Mouse (Mus musculus) kidney, adult 9 months (tissue): ENCODE results near the gene S100a13.

Experiments used
- DNase-seq: peaks from one replicate; pipeline ENCODE4 v3.0.0; 2022

The S100a13 gene

GRCm38 (mm10) chr3:90513796-90514590 lies at the start of gene S100a13, which contains the start of gene S100a1:
S100a13 (plus strand) TSS chr3:90514435.
S100a1 (minus strand) TSS chr3:90514392.
- DNase-seq, result peak; percentile 92

DNA sequence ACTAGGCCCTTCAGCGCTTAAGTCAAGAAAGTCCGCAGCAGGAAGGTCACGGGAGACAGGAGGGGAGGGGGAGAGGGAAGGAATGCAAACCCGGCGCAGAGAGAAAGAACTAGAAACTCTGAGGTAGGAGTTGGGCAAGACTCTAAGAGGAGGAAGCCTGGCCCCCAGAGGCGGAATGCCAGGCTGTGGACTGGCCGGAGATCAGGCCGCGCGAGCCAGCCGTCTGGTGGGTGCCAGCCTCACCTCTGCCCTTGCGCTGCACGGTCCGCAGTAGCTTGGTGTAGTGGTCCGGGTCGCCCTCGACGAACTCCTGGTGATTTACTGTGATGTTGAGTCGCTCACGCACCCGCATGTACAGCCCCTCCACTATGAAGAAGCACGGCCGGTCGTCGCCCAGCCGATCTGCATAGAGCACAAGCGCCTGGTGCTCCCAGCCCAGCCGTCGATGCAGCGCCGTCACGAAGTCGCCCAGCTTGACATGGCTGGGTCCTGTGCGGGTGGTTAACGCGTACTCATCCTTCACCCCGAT lies 49.6 kb upstream of the S100a13 start:
- no peak for DNase-seq

DNA sequence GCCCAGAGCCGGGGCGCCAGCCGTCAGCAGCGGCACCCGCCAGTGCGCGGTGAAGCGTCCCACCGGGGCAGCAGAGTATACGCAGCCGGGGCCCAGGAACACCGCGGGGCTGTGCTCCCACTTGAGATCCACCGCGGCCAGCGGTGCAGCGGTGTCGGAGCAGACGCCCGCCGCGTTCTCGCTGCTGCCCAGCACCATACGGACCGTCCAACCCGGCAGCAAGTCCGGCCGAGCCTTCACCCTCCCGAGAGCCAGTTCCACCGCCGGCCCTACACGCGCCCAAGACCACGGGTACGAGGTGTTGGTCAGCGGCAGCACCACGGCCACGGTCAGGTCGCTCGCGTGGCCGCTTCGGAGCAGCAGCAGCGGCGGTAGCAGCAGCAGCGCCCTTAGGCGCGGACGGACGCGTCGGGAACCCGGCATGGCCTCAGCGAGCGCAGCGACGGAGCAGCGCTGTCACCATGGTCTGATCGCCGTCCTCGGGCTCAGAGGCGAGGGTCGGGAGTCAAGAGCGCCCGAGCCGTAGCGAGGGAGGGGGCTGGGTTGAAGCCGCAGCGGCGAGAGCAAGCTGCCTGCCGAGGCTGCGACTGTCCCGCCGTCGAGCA lies 49.1 kb upstream of the S100a13 start:
- DNase-seq, result no peak

DNA sequence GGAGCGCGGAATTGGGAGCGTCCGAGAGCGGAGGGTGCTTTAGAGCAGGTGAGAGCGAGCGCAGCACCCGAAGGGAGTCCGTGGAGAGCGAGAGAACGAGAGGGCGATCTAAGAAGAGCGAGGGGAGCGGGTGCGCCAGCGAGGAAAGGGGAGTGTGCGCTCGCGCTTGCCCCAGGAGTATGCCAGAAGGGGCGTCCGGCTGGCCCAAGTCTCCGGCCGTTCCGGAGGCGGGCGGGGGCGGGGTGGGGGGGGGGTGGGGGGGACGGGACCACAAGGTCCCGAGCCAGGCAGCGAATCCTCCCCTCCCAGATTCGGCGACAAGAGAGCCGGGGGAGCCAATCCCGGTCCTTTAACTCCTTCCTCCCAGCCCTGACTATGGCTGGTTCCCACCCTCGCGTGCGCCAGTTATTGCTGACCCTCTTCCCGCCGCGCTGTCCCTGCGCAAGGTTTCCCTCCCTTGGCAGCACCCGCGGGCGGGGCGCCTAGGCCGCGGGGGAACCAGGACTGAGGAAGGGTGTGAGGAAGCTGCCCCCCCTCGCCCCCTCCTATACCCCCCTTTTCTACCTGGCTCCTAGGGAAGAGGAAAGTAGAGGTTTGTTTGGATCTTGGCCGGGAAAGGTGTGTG lies 48.4 kb upstream of the S100a13 start, which contains the start of gene Npr1:
TSS of gene Npr1 (minus strand) at position 181 of the 625 bp plus-strand sequence.
- peak; percentile 45 for DNase-seq

DNA sequence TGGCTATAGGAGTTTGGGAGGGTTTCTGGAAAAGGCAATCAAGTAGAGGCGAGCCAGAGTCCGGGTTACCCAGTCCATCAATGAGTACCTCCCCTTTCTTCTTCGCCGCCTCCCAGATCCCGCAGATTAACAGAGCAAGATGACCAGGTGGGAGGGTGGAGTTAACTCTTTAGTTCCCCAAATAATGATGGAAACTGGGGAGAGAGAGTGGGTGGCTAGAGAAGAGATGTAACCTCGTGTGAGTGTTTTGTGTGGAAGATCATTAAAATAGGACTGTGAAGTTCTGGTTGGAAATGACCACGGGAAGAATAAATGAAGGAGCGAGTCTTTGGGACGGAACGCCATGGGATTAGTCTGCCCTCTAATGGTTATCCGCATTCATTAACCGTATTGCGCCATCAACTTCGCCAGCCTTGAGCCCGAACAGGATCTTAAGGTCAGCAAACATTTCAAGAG lies 47.9 kb upstream of the S100a13 start:
- DNase-seq, result peak; percentile 80

DNA sequence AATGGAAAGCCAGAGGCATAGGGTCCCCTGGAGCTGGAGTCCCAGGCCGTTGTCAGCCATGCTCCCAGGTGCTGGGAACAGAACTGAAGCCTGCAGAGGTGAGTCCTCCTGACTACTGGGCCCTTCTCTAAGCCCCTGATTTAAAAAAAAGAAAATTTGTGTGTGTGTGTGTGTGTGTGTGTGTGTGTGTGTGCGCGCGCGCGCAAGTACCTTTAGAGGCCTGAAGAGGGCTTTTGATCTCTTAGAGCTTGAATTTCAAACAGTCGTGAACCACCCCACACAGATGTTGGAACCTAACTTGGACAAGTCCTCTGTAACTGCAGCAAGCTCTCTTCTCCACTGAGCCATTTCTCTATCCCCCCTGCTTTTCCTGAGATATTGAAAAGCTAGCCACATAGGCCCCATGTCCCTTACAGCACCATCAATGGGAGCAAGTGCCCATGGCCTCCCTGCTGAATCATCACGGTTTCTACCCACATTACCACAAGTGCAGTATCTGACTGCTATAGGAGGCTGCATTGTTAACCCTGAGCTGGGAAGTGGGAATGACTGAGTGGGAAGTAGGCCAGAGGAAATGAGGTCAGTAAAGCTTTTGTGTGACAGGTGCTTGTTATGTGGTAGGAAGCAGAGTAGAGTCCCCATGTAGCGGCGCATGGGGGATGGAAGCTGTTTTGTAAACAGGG lies 46.5 kb upstream of the S100a13 start:
- no peak for DNase-seq

DNA sequence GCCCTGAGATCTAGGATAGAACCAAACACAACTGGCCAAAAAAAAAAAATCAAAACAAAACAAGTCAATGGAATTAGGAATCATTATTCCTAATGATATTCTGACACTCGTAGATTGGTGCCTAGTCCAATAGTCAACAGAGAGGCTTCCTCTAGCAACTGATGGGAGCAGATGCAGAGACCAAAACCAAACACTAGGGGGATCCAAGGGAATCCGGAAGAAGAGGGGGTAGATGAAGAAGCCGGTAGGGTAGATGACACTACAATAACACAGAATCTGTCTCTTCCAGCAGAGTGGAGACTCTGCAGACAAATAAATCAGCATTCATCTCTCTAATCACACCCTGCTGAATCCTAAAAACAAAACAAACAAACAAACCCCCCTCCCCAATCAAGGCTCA lies 42.0 kb upstream of the S100a13 start:
- peak; percentile 75 for DNase-seq

DNA sequence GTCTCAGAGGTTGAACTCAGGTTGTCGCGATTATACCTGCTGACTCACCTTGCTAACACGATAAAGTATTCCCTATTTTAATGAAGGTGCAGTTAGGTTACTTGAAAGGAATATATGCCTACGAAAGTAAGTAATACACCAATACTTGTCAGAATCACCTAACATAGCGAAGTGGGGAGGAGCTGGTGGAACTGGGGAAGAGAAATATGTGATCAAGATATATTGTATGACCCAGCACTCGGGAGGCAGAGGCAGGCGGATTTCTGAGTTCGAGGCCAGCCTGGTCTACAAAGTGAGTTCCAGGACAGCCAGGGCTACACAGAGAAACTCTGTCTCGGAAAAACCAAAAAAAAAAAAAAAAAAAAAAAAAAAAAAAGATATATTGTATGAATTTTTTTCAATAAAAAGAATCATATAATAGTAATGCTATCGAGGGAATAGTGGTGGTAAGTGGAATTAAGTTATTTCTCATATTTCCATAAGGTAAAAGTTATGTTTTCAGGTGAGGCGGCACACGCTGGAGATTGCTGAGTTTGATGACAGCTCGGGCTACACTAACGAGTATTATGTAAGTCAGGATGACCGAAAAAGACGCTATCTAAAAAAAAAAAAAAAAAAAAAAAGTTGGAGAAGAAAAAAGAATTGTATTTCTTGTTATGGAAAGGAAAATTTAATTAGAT lies 38.9 kb upstream of the S100a13 start:
- no peak for DNase-seq

DNA sequence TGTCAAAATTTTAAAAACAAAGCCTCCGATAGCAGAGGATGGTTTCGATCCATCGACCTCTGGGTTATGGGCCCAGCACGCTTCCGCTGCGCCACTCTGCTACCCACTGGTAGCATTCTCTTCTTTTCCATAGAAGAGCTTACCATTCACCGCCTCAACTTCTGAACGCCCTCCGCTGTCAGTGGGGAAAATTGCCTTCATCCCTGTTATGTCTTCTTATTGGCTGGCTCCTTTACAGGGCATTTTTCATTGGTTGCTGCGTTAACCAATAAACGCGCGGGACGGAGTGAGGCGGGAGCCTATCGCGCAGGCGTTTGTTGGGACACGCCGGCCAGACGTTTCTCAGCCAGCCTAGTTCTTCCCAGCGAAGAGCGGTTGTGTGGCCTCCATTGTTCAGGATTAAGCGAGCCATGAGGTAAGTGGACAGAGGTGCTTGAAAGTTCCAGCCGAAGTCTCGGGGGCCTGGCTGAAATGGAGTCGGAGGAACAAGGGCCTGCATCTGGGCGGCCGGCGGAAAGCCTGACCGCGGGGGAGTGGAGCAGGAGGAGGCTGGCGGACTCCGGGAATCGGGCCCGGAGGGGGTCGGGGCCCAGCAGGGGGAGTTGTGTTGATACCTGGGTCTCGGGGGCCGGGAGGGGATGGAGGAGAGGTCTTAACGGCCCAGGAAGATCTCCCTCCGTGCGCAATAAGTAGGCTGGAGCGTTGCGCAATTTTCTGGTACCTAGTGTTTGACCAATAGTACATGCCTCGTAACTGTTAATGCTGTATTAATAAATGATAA lies 38.2 kb upstream of the S100a13 start, which contains the start of gene Ilf2:
TSS of gene Ilf2 (plus strand) at position 296 of the 781 bp plus-strand sequence.
- DNase-seq, result peak; percentile 99

DNA sequence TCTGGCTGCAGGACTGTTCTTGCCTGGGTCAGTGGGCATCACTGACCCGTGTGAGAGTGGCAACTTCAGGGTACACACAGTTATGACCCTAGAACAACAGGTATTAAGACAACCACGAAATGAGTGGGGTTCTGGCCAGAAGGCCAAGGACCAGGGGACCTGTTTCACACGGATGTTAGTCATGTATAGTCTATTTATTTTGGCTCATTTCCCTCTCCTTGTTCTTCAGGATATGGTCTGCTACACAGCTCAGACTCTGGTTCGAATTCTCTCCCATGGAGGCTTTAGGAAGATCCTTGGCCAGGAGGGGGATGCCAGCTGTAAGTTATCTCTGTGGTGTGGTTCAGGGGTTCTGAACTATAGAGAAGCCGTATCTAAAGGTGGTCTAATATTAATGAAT lies 27.2 kb upstream of the S100a13 start:
- DNase-seq, result no peak

- DNase-seq, result no peak
These were observed 25.7 kb upstream of the S100a13 start for GRCm38 (mm10) chr3:90488576-90488975.

DNA sequence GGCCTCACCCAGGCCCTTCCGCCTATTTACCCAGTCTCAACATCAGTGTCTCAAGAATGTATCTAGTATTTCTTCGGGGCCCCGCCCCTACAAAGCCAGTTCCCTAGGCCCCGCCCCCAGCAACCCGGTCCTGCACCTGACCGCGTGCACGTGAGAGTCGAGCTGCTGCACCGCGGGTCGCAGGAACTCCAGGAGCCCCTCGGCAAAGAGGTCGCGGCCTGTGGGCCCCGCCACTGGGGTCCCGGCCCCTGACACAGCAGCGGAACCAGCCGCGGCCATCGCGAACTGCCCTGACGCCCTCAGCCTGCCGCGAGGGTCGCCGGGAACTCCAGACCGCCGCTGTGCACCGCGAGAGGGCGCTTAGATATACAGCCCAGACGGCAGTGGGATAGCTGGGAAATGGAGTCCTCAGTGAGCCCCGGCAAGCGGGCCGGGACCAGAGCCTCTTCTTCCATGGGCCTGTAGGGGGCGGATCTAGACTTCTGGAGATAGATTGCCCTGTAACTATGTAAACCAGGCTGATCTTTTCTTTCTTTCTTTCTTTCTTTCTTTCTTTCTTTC lies 23.5 kb upstream of the S100a13 start, which contains the start of gene Snapin:
TSS of gene Snapin (minus strand) at position 338 of the 561 bp plus-strand sequence.
- DNase-seq, result peak; percentile 98

DNA sequence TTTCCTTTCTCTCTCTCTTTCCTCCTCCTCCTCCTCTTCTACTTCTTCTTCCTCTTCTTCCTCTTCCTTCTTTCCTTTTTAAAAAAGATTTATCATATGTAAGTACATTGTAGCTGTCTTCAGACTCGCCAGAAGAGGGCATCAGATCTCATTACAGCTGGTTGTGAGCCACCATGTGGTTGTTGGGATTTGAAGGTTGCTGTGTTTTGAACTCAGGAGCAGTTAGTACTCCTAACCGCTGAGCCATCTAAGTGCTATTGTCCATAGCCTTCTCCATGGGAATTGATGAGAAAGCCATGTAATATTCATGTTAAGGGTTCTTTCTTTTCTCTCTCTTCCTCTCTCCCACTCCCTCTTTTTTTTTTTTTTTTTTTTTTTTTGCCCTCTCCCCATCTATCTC lies 22.9 kb upstream of the S100a13 start:
- DNase-seq, result peak; percentile 57

GRCm38 (mm10) chr3:90493831-90494540 lies 20.2 kb upstream of the S100a13 start:
- DNase-seq, result no peak

DNA sequence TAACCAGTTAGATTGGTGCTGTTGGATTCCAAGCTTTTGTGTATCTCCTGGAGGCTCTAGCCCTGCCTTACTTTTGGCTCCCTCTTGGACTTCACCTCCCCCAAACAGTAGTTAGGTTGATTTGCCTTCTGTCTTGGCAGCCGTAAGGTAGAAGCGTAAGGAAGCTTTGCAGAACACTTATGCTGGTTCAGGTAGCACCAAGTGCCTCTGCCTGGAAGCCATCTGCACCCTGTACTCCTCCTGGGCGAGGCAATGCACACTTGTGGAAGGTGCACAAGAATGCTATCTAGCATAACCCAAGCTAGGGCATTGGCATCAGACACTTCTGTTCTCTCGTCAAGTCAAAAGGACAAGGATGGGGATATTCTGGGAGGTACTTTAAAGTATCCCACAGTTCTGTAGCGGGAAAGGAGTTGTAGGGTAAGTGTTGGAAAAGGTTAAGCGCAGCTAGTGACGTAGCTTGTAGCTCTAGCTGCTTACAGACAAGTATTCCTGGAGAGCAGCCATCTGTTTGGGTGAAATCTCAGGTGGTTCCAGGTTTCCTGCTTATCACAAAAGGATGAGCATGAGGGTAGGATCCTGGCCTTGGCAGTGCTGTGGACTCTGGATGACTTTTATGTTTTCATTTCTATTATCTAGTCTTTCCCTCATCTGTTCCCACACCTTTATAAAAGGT lies 18.2 kb upstream of the S100a13 start:
- no peak for DNase-seq

GRCm38 (mm10) chr3:90497597-90497996 lies 16.6 kb upstream of the S100a13 start:
- DNase-seq, result no peak

- DNase-seq, result no peak
These were observed 10.8 kb upstream of the S100a13 start for GRCm38 (mm10) chr3:90503444-90503843.

GRCm38 (mm10) chr3:90505216-90505615 lies 9.0 kb upstream of the S100a13 start:
- no peak for DNase-seq

DNA sequence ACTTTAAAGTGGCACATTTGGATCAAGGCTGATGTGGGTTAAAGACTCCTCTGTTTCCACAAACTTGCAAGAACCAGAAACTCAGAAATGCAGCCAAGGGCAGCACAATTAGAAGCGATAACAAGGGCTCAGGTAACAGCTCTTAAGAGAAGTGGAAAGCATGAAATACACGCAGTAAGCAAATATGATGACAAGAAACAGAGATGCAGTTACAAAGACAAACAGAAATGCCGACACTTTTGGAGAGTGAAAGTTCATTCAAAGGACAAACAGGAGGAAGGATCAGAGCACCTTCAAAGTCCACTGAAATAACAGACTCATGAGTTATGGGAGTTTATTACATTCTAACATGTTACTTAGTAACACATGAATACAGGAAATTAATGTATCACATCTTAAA lies 7.9 kb upstream of the S100a13 start:
- DNase-seq, result peak; percentile 50
